ENCODE assay signal across 25 mouse cellular contexts in genomic region chr5:8519006-8519405, GRCm38 (mm10).
DNase-seq lines count a peak whose midpoint lies in the region; ATAC-seq and TF ChIP-seq lines count a peak whose summit lies in the region.
"Had no signal": no experiment of that assay in that cellular context is flagged by ENCODE, and none has a peak within 500 bp of the region (broad histone marks: within the 10 kb centered on the region; RNA-seq: fewer than 3 reads in every experiment).

No protein-coding gene starts in this region.

- in situ Hi-C loops in ES-E14 (cut with MboI; ENCODE audit: low sequenced_read_pairs in 2 of 2, unreplicated experiment in 2 of 2), result no loop called here

- H3K9ac ChIP-seq in ES-E14 (ENCODE audit: insufficient read depth, low read depth, low read length, poor library complexity, severe bottlenecking), result no peak overlapping the region

- no peaks in the 10 kb centered on the region for H3K9me3 ChIP-seq in ES-E14 (ENCODE audit: control insufficient read depth, insufficient read depth, low read depth, low read length)
- H3K9me3 ChIP-seq: G1E had no signal

- no peak overlapping the region for H3K4me3 ChIP-seq in ES-E14 (ENCODE audit: insufficient read depth in 1 of 2, low read depth in 1 of 2, low read length in 2 of 2, poor library complexity in 1 of 2, severe bottlenecking in 1 of 2)

- no peak overlapping the region for H3K27ac ChIP-seq in ES-E14 (ENCODE audit: insufficient read depth, low read depth, low read length, poor library complexity, severe bottlenecking)

- no peaks in the 10 kb centered on the region for H3K4me1 ChIP-seq in ES-E14 (ENCODE audit: control insufficient read depth in 2 of 2, insufficient read depth in 2 of 2, low read length in 2 of 2, poor library complexity in 1 of 2)

- H3K36me3 ChIP-seq in ES-E14 (ENCODE audit: control insufficient read depth, insufficient read depth, low read length, poor library complexity, severe bottlenecking), result no peaks in the 10 kb centered on the region
- H3K36me3 ChIP-seq: G1E had no signal

- ATAC-seq in erythroblast, adult 5-6 weeks (replicated peaks; ENCODE audit: low FRiP score, poor library complexity, severe bottlenecking), result no peak
- ATAC-seq: activated CD4-positive, CD25-positive, alpha-beta regulatory T cell, adult 4 months; CD4-positive, CD25-positive, alpha-beta regulatory T cell, adult 4 months; Patski had no signal

- DNase-seq in ES-CJ7 (ENCODE audit: low read depth, low spot score) (peak; percentile 65), ES-E14 (ENCODE audit: low read depth, low spot score) (peak; percentile 17), R1 (ENCODE audit: low read depth, low spot score) (peak; percentile 78), ZHBTc4 (ENCODE audit: low read depth, low spot score) (peak; percentile 44)
- DNase-seq in thymus, adult 18-20 months, result no peak
- no peak for DNase-seq in cerebellum, adult 9-10 months
- DNase-seq in embryo, embryonic 10 days (ENCODE audit: low spot score), result no peak
- DNase-seq: adrenal gland, adult 2 months; adrenal gland, adult 8-10 months; adrenal gland, postnatal 10 days; adrenal gland, postnatal 14 days; adrenal gland, postnatal 25 days; adrenal gland, postnatal 36 days; B cell, adult 2 months; cerebellum, adult 11 months; cerebellum, adult 11-12 months; cerebellum, adult 18-20 months; cerebellum, adult 2 months; cerebellum, adult 8-10 months; cerebellum, adult 9-11 months had no signal

TF ChIP-seq in ES-E14, 5 proteins besides CTCF, POLR2A, EP300 and RAD21:
- TF ChIP-seq ZNF384 (IDR thresholded peaks at IDR 0.05; ENCODE audit: low read depth, low read length) (no peak), ZC3H11A (IDR thresholded peaks at IDR 0.05; ENCODE audit: borderline replicate concordance, low read depth, low read length) (no peak), HCFC1 (IDR thresholded peaks at IDR 0.05; ENCODE audit: borderline replicate concordance, insufficient read depth, low read length) (no peak), MAFK (IDR thresholded peaks at IDR 0.05; ENCODE audit: insufficient read depth, low read depth, low read length) (no peak), CHD2 (IDR thresholded peaks at IDR 0.05; ENCODE audit: low read depth, low read length) (no peak)

Comparison
In these comparisons a context has a peak if more than half of its experiments do, and no peak if none do; other contexts are left out.
1. DNase-seq: peak in ES-CJ7 (single experiment), ES-E14 (single experiment), R1 (single experiment) and ZHBTc4 (single experiment); none in thymus, adult 18-20 months (0 of 2), cerebellum, adult 9-10 months (single experiment) and embryo, embryonic 10 days (single experiment).